Mouse (Mus musculus) E14TG2a.4 (cell line): ENCODE measurements around the gene Kcnab1.

ENCODE experiments used
- H3K27me3 ChIP-seq: 2 replicates; pipeline ENCODE4 v1.6.1; 2014; ENCODE audit warnings: low read length, control low read depth; ENCODE audit not compliant: insufficient read depth
- H3K36me3 ChIP-seq: 2 replicates; pipeline ENCODE4 v1.6.1; 2014; ENCODE audit warnings: low read length, control low read depth; ENCODE audit not compliant: insufficient read depth
- H3K4me1 ChIP-seq: replicated peaks from 2 replicates; pipeline ENCODE4 v1.6.1; 2014; ENCODE audit warnings: low read depth, low read length, control low read depth
- H3K4me3 ChIP-seq: replicated peaks from 2 replicates; pipeline ENCODE4 v1.5.1; 2014; ENCODE audit warnings: mild to moderate bottlenecking, low read length
- H3K9me3 ChIP-seq: 2 replicates; pipeline ENCODE4 v1.6.1; 2014; ENCODE audit warnings: low read length, control low read depth
- CTCF ChIP-seq: conservative IDR thresholded peaks from 2 replicates; pipeline ENCODE4 v1.5.1; 2014; ENCODE audit warnings: low read length
- NANOG ChIP-seq: IDR thresholded peaks from 2 replicates; pipeline ENCODE4 v1.6.1; 2014; ENCODE audit warnings: borderline replicate concordance, low read length, mixed read lengths
- POU5F1 ChIP-seq: IDR thresholded peaks from 2 replicates; pipeline ENCODE4 v1.6.1; 2014; ENCODE audit warnings: low read length, borderline replicate concordance

The Kcnab1 gene

DNA sequence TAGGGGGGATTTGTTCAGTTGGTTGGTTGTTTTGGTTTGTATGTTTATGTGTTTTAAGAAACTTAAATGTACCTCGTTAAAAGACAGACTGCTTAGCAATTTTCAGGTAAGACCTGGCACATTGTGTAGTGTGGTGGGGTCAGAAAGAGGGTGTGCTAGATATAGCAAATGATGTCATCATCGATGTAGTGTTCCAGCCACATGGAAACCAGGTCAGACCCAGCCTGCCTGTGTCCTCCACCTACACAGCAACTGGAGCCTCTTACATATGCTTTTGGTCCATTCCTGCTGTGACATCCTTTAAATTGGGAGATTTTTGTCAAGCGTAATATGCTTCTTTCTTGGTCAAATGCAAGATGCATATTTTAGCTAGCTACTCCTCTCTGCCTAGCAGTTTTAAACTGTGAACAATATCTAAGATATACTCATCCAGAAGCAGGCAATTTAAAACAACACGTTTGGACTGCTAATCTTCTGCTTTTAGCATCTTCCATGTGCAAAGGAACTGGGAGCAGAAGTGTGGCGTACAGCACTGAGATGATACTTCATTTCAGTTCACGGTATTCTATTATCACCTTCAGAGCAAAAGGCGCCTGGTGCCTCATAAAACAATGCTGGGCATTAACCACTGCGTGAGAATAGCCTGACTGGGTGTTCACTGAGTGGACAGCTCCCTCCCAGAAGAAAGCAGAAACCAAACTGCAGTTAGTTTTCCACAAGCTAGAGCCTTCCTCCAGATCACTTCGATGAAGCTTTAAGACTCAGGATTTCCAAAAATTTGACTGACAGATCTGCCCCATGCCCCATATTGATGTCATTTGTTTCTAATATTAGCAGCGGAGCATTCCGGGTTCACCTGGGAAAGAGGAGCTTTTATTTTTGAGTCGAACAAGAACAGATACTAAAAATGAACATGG lies 153.6 kb downstream of the Kcnab1 start:
- Histone ChIP-seq H3K4me3 (no peak overlapping the region), H3K9me3 (no peaks in the 10 kb centered on the region), H3K36me3 (no peaks in the 10 kb centered on the region), H3K27me3 (no peaks in the 10 kb centered on the region), H3K4me1 (no peaks in the 10 kb centered on the region)
- TF ChIP-seq CTCF, result no peak
- TF ChIP-seq POU5F1, result no peak
- no peak for TF ChIP-seq NANOG

DNA sequence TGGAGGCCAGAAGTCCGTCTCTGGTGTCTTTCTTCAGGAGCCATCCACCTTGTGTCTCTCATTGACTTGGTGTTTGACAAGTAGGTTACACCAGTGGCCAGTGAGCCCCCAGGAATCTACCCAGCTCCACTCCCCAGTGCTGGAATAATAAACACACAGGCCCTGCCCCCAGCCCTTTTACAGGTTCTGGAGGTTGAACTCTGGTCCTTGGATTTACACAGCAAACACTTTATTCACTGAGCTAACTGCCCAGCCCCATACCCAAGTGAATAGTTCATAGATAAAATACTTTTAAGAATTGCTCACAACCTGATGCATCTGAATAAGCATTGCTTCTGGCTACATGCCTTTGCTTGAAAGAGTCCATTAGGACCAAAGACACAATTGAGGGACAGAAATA lies 164.1 kb downstream of the Kcnab1 start:
- H3K36me3 ChIP-seq, result no peaks in the 10 kb centered on the region
- H3K9me3 ChIP-seq, result no peaks in the 10 kb centered on the region
- TF ChIP-seq CTCF (no peak), NANOG (no peak), POU5F1 (no peak)
- no peak overlapping the region for H3K4me3 ChIP-seq
- H3K4me1 ChIP-seq, result peaks cover 11% of the 10 kb centered on the region
- no peaks in the 10 kb centered on the region for H3K27me3 ChIP-seq

GRCm38 (mm10) chr3:65277777-65278176 lies 168.6 kb downstream of the Kcnab1 start:
- no peak for TF ChIP-seq CTCF
- no peak for TF ChIP-seq NANOG
- no peak for TF ChIP-seq POU5F1
- no peaks in the 10 kb centered on the region for H3K36me3 ChIP-seq
- no peaks in the 10 kb centered on the region for H3K27me3 ChIP-seq

DNA sequence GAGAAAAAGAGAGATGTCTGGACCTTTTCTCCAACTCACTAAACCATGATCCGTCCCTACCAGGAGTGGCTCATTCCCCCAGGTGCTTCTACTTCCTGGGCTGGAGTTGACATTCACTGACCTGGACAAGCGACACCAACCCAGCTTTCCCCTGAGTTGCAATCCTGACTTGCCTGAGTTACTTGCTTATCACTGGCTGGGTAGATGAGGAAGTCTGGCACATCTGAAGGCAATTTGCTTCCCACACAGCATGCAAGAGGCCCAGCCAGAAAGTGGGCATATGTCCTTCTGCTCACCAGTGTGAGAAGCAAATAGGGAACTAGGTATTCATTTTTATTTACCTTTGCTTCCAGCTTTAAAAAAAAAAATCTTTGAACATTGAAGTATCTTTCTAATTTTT lies 174.2 kb downstream of the Kcnab1 start:
- TF ChIP-seq POU5F1 (no peak), CTCF (no peak), NANOG (no peak)
- Histone ChIP-seq H3K27me3 (no peaks in the 10 kb centered on the region), H3K4me3 (no peak overlapping the region), H3K36me3 (no peaks in the 10 kb centered on the region), H3K9me3 (no peaks in the 10 kb centered on the region), H3K4me1 (no peaks in the 10 kb centered on the region)

More at GRCm38 (mm10) chr3:65277777-65278176, 168.6 kb downstream of the Kcnab1 start:
- Histone ChIP-seq H3K4me1 (no peaks in the 10 kb centered on the region), H3K9me3 (no peaks in the 10 kb centered on the region), H3K4me3 (no peak overlapping the region)

GRCm38 (mm10) chr3:65288994-65289393 lies 179.8 kb downstream of the Kcnab1 start:
- TF ChIP-seq NANOG (no peak), POU5F1 (no peak), CTCF (no peak)
- H3K36me3 ChIP-seq, result no peaks in the 10 kb centered on the region
- no peaks in the 10 kb centered on the region for H3K4me1 ChIP-seq
- no peaks in the 10 kb centered on the region for H3K27me3 ChIP-seq
- no peaks in the 10 kb centered on the region for H3K9me3 ChIP-seq
- H3K4me3 ChIP-seq, result no peak overlapping the region

GRCm38 (mm10) chr3:65296996-65297395 lies 187.8 kb downstream of the Kcnab1 start:
- H3K27me3 ChIP-seq, result no peaks in the 10 kb centered on the region
- no peak overlapping the region for H3K4me3 ChIP-seq
- TF ChIP-seq CTCF, result no peak
- no peak for TF ChIP-seq POU5F1
- no peak for TF ChIP-seq NANOG
- H3K4me1 ChIP-seq, result no peaks in the 10 kb centered on the region
- H3K36me3 ChIP-seq, result no peaks in the 10 kb centered on the region
- H3K9me3 ChIP-seq, result no peaks in the 10 kb centered on the region

DNA sequence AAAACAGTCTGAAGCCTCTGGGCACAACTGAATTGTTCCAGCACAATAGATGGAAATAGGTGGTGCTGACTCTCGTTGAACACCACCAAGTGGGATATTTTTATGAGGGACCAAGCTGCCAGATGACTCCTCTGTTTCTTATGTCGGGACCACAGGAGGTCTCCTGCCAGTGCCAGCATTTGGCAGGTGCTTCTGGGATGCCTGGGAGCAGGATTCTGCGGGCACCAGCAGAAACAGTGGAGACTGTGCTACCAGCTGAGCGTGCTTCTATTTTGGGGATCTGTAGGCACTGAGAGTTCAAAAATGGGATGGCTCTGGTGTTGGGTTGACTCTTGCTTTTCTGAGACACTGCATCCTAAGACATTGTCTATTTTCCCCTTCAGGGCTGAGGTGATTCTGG lies 190.0 kb downstream of the Kcnab1 start:
- H3K36me3 ChIP-seq, result no peaks in the 10 kb centered on the region
- H3K4me3 ChIP-seq, result no peak overlapping the region
- TF ChIP-seq CTCF (no peak), POU5F1 (no peak), NANOG (no peak)
- no peaks in the 10 kb centered on the region for H3K9me3 ChIP-seq
- no peaks in the 10 kb centered on the region for H3K4me1 ChIP-seq
- no peaks in the 10 kb centered on the region for H3K27me3 ChIP-seq

GRCm38 (mm10) chr3:65301531-65301930 lies 192.3 kb downstream of the Kcnab1 start:
- no peak for TF ChIP-seq CTCF
- TF ChIP-seq NANOG, result no peak
- no peak for TF ChIP-seq POU5F1
- no peaks in the 10 kb centered on the region for H3K27me3 ChIP-seq

More at GRCm38 (mm10) chr3:65301531-65301930, 192.3 kb downstream of the Kcnab1 start:
- no peaks in the 10 kb centered on the region for H3K4me1 ChIP-seq
- no peak overlapping the region for H3K4me3 ChIP-seq
- H3K36me3 ChIP-seq, result no peaks in the 10 kb centered on the region
- H3K9me3 ChIP-seq, result no peaks in the 10 kb centered on the region
